Mouse (Mus musculus) mouse trophoblast stem cell (cell line): ENCODE results near the gene Evc2.

Source experiments
- in situ Hi-C, 2 experiments: fragments of 300-500 bp; cut with MseI, MboI; formaldehyde crosslinking; loops; 2 replicates in 1 of 2; 3 replicates in 1 of 2; pipeline ENCODE4 v1.15.1; 2025

Evc2 gene

GRCm38 (mm10) chr5:37363284-37363683 lies 25.0 kb downstream of the Evc2 start:
- in situ Hi-C loops: no loop called here

- in situ Hi-C loops: no loop called here
Observed at GRCm38 (mm10) chr5:37365751-37366150, 27.5 kb downstream of the Evc2 start.

GRCm38 (mm10) chr5:37368796-37369195 lies 30.5 kb downstream of the Evc2 start:
- in situ Hi-C loops: no loop called here

GRCm38 (mm10) chr5:37377376-37377775 lies 39.1 kb downstream of the Evc2 start:
- in situ Hi-C loops: no loop called here

GRCm38 (mm10) chr5:37380641-37381040 lies 42.3 kb downstream of the Evc2 start:
- in situ Hi-C loops: no loop called here

- in situ Hi-C loops: no loop called here
Observed at GRCm38 (mm10) chr5:37383570-37383969, 45.3 kb downstream of the Evc2 start.

- in situ Hi-C loops: no loop called here
Observed at GRCm38 (mm10) chr5:37388646-37389045, 50.3 kb downstream of the Evc2 start.

GRCm38 (mm10) chr5:37389808-37390495 lies 51.7 kb downstream of the Evc2 start:
- in situ Hi-C loops: no loop called here

- in situ Hi-C loops: no loop called here
Observed at GRCm38 (mm10) chr5:37390923-37391322, 52.6 kb downstream of the Evc2 start.

GRCm38 (mm10) chr5:37391901-37392300 lies 53.6 kb downstream of the Evc2 start:
- in situ Hi-C loops: no loop called here

- in situ Hi-C loops: no loop called here
Observed at GRCm38 (mm10) chr5:37395172-37396030, 57.1 kb downstream of the Evc2 start.

GRCm38 (mm10) chr5:37419028-37419427 lies 80.7 kb downstream of the Evc2 start:
- in situ Hi-C loops: no loop called here

- in situ Hi-C loops: no loop called here
Observed at GRCm38 (mm10) chr5:37427210-37427609, 88.9 kb downstream of the Evc2 start.

GRCm38 (mm10) chr5:37435417-37435816 lies 97.1 kb downstream of the Evc2 start:
- in situ Hi-C loops: no loop called here

GRCm38 (mm10) chr5:37442767-37443166 lies 104.5 kb downstream of the Evc2 start:
- in situ Hi-C loops: no loop called here

GRCm38 (mm10) chr5:37447546-37447945 lies 109.2 kb downstream of the Evc2 start:
- in situ Hi-C loops: no loop called here

GRCm38 (mm10) chr5:37456590-37456989 lies 118.3 kb downstream of the Evc2 start:
- in situ Hi-C loops: no loop called here

- in situ Hi-C loops: no loop called here
Observed at GRCm38 (mm10) chr5:37457191-37457590, 118.9 kb downstream of the Evc2 start.

GRCm38 (mm10) chr5:37457831-37458230 lies 119.5 kb downstream of the Evc2 start:
- in situ Hi-C loops: no loop called here

GRCm38 (mm10) chr5:37458236-37458635 lies 119.9 kb downstream of the Evc2 start:
- in situ Hi-C loops: no loop called here

GRCm38 (mm10) chr5:37465461-37465860 lies 127.2 kb downstream of the Evc2 start:
- in situ Hi-C loops: no loop called here

GRCm38 (mm10) chr5:37467646-37468045 lies 129.3 kb downstream of the Evc2 start:
- in situ Hi-C loops: no loop called here

- in situ Hi-C loops: no loop called here
Observed at GRCm38 (mm10) chr5:37469031-37469430, 130.7 kb downstream of the Evc2 start.
